Mouse (Mus musculus) forebrain, embryonic 16.5 days (tissue): ENCODE results near the gene Ilf2. TPM values are rescaled to one million over a fixed set of nuclear protein-coding genes. Genes with fewer than 3 reads are reported as not detected.

Source experiments
- ATAC-seq: fragments of 200-750 bp; cut with Nextera tagmentation; 2 replicates; pipeline ENCODE4 v1.8.0; 2017; ENCODE audit warnings: mild to moderate bottlenecking, moderate library complexity
- H3K27ac ChIP-seq: fragments of 300-500 bp; sonication (generic); 2 replicates; pipeline ENCODE4 v1.5.1; 2014; ENCODE audit warnings: low read length, control low read depth
- H3K27me3 ChIP-seq: fragments of 300-500 bp; sonication (generic); replicated peaks from 2 replicates; pipeline ENCODE4 v1.6.1; 2014; ENCODE audit warnings: low read length; ENCODE audit not compliant: control insufficient read depth, insufficient read depth
- H3K36me3 ChIP-seq: fragments of 300-500 bp; sonication (generic); 2 replicates; pipeline ENCODE4 v1.6.1; 2014; ENCODE audit not compliant: control insufficient read depth, insufficient read depth
- H3K4me1 ChIP-seq: fragments of 300-500 bp; sonication (generic); replicated peaks from 2 replicates; pipeline ENCODE4 v1.6.1; 2014; ENCODE audit warnings: low read length; ENCODE audit not compliant: control insufficient read depth, insufficient read depth
- H3K4me2 ChIP-seq: fragments of 300-500 bp; sonication (generic); 2 replicates; pipeline ENCODE4 v1.6.1; 2014; ENCODE audit warnings: mild to moderate bottlenecking, low read length, control low read depth
- H3K4me3 ChIP-seq: fragments of 300-500 bp; sonication (generic); replicated peaks from 2 replicates; pipeline ENCODE4 v1.5.1; 2014; ENCODE audit warnings: mild to moderate bottlenecking, low read length, control low read depth
- H3K9ac ChIP-seq: fragments of 300-500 bp; sonication (generic); replicated peaks from 2 replicates; pipeline ENCODE4 v1.6.1; 2014; ENCODE audit warnings: low read depth, low read length, control low read depth
- H3K9me3 ChIP-seq: fragments of 300-500 bp; sonication (generic); 2 replicates; pipeline ENCODE4 v1.6.1; 2016; ENCODE audit warnings: low read length; ENCODE audit not compliant: control insufficient read depth
- WGBS: fragments of 180-500 bp; shearing (Covaris S2); extraction: QIAGEN DNeasy Blood & Tissue Kit; methylation state at CpG from one replicate; pipeline ENCODE4 v1.1.7; 2014; 5-methylcytosine and 5-hydroxymethylcytosine counted together
- polyA plus RNA-seq: library from polyadenylated mRNA; unstranded; fragments of >200 nt; fragmentation: Nextera tagmentation; extraction: Ambion mirVana; gene quantifications from 2 replicates; pipeline ENCODE4 v1.2.1, GENCODE M21; 2015

The Ilf2 gene
- polyA plus RNA-seq, 1 experiment from 2014 or later = 331 TPM

DNA sequence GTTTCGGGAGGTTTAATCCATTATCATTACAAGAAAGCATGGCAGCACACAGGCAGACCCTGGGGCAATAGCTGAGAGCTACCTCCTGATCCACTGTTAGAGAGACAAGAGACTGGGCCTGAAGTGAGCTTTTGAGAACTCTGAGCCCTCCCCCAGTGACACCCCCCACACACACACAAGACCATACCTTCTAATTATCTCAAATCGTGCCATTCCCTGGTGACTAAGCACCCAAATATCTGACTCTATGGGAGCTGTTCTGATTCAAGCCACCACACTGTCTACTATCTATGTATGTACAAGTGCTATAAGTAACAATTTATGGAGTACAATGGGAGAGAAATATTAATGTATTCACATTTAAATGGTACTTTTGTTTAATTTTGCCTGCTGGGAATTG lies 35.2 kb upstream of the Ilf2 start:
- no peaks in the 10 kb centered on the region for H3K36me3 ChIP-seq
- H3K27ac ChIP-seq = no peak overlapping the region
- no peaks in the 10 kb centered on the region for H3K4me1 ChIP-seq
- H3K4me2 ChIP-seq = no peak overlapping the region
- ATAC-seq = no peak
- H3K9me3 ChIP-seq = no peaks in the 10 kb centered on the region
- no peaks in the 10 kb centered on the region for H3K27me3 ChIP-seq
- WGBS = 80% methylated on average over 2 of the region's 2 CpGs
- no peak overlapping the region for H3K4me3 ChIP-seq
- H3K9ac ChIP-seq = no peak overlapping the region

DNA sequence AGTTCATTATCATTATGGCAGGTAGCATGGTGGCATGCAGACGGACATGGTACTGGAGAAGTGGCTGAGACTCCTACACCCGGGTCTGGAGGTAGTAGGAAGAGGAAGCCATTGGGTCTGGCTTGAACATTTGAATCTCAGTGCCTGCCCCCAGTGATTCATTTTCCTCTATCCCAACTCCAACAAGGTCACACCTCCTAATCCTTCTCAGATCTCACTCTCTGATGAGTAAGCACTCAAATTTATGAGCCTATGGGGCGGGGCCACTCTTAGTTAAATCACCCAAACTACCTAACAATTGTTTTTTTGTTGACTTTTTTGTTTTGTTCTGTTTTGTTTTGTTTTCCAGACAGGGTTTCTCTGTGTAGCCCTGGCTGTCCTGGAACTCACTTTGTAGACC lies 31.9 kb upstream of the Ilf2 start:
- Histone ChIP-seq H3K4me2 (no peak overlapping the region), H3K4me3 (no peak overlapping the region), H3K4me1 (peaks cover 10% of the 10 kb centered on the region), H3K9me3 (no peaks in the 10 kb centered on the region), H3K27me3 (no peaks in the 10 kb centered on the region), H3K9ac (no peak overlapping the region), H3K27ac (no peak overlapping the region), H3K36me3 (no peaks in the 10 kb centered on the region)
- 83% methylated on average over 3 of the region's 3 CpGs for WGBS
- ATAC-seq = no peak

DNA sequence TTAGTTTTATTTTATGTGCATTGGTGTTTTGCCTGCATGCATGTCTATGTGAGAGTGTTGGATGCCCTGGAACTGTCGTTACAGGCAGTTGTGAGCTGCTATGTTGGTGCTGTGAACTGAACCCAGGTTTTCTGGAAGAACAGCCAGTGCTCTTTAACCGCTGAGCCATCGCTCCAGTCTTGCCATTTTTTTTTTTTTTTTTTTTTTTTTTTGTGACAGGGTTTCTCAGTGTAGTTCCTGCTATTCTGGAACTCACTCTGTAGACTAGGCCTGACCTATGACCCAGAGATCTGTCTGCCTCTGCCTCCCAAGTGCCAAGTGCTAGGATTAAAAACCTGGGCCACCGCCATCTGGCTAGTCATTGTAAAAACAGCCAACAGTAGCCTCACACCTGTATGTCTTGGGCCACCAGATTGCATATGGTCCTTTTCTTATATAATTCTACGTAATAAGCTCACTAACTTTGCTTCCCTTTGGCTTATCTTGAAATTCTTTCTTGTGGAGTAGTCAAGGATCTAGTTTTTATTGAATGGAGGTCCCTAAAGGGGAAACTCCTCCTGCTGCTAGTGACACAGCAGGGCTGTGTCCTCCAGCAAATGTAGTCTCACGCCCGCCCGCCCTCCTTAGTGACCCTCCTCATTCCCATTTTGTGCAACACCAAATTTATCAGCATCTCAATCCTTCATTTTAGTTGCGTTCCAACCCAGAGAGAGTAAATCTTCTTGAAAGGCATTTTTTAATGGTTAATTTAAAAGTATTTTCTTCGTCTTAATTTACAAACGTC lies 30.3 kb upstream of the Ilf2 start:
- H3K36me3 ChIP-seq = no peaks in the 10 kb centered on the region
- peaks cover 10% of the 10 kb centered on the region for H3K4me1 ChIP-seq
- ATAC-seq = no peak
- WGBS = 69% methylated on average over 11 of the region's 11 CpGs
- H3K27me3 ChIP-seq = no peaks in the 10 kb centered on the region
- peak overlapping the region; percentile 72 for H3K4me2 ChIP-seq
- no peak overlapping the region for H3K4me3 ChIP-seq
- no peak overlapping the region for H3K27ac ChIP-seq
- H3K9ac ChIP-seq = no peak overlapping the region
- H3K9me3 ChIP-seq = no peaks in the 10 kb centered on the region

DNA sequence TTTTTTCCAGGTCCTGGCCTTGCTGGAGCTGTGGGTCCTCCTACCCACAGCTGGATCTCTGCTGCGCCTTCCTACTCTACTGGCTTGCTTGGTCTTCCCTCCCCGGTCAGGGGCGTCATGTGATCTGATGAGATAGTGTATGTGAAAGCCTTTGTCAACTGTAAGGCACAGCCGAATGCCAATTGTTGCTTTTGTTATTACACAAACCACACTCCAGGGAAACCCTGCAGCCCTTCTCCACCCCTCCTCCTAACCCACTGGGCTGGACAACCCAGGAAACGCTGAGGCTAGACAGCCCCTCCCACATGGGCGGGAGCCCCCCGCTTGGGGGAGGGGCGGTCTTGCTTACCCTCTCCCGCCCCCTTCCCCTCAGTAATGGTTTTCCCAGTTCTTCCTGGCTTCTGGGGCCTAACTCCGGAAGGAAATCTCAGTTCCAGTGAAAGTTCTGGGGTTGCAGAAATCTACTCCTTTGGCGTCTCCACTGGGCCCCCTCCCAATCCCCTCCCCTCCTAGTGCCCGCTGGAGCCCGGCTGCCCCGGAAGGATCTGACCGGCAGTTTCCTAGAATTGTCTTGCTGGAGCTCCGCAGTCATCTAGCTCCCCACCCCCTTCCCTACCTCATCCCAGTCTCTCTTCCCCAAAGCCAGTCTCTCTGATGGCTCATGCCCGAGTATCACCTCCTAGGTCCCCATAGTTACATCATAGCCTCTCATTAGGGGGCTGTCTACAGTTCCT lies 29.4 kb upstream of the Ilf2 start:
- Histone ChIP-seq H3K36me3 (no peaks in the 10 kb centered on the region), H3K9me3 (no peaks in the 10 kb centered on the region), H3K4me2 (peak overlapping the region; percentile 72), H3K4me3 (peak overlapping the region; percentile 48), H3K9ac (peak overlapping the region; percentile 60), H3K27ac (peak overlapping the region; percentile 78), H3K4me1 (peaks cover 10% of the 10 kb centered on the region), H3K27me3 (no peaks in the 10 kb centered on the region)
- WGBS = 0% methylated on average over 17 of the region's 17 CpGs
- peak; percentile 94 for ATAC-seq

DNA sequence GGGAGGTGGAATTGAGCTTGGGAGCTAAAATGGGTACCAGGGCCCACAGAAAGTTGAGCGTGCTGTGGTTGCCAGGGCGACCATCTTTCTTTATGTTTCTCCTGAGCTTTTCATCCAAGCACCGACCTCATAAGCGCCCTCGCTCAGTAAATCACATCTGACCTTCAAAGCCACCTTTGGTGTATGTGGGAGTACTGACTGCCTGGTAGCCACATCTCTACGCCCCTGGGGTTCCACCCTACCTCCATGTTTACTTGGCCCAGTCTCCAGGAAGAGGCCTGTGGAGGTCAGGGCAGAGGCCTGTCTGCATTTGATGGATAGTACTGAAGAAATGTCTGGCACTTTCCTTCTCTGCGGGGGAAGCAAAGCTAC lies 28.8 kb upstream of the Ilf2 start:
- peak overlapping the region; percentile 72 for H3K4me2 ChIP-seq
- peak overlapping the region; percentile 60; the same call in 1 of the 2 replicates for H3K9ac ChIP-seq
- 0 out of 2 replicates have a peak, but pooled peaks have one; percentile 14 for ATAC-seq
- no peaks in the 10 kb centered on the region for H3K36me3 ChIP-seq
- no peaks in the 10 kb centered on the region; the same call in 1 of the 2 replicates for H3K27me3 ChIP-seq
- peak overlapping the region; percentile 48 for H3K4me3 ChIP-seq
- H3K9me3 ChIP-seq = no peaks in the 10 kb centered on the region
- peaks cover 10% of the 10 kb centered on the region for H3K4me1 ChIP-seq
- H3K27ac ChIP-seq = peak overlapping the region; percentile 78
- WGBS = 42% methylated on average over 7 of the region's 7 CpGs

DNA sequence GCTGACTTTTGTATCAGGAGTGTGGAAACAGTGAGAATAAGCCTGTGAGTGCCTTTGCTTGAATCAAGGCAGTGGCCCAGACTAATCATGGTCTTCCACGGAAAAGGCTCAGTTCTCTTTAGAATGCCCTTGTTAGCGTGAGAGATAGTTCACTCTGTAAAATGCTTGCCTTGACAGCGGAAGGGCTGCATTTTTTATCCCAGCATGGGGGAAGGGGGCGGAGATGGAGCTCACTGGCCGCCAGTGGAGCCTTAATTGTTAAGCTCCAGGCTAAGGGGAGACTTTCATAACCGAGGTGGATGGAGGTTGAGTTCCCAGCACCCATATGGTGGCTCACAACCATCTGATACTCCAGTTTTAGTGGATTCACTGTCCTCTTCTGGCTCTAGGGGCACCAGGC lies 27.3 kb upstream of the Ilf2 start:
- Histone ChIP-seq H3K9ac (no peak overlapping the region), H3K36me3 (no peaks in the 10 kb centered on the region), H3K27me3 (no peaks in the 10 kb centered on the region; the same call in 1 of the 2 replicates), H3K9me3 (no peaks in the 10 kb centered on the region), H3K4me3 (no peak overlapping the region), H3K4me2 (no peak overlapping the region), H3K4me1 (peaks cover 10% of the 10 kb centered on the region), H3K27ac (no peak overlapping the region)
- WGBS = 16% methylated on average over 6 of the region's 6 CpGs
- no peak for ATAC-seq

DNA sequence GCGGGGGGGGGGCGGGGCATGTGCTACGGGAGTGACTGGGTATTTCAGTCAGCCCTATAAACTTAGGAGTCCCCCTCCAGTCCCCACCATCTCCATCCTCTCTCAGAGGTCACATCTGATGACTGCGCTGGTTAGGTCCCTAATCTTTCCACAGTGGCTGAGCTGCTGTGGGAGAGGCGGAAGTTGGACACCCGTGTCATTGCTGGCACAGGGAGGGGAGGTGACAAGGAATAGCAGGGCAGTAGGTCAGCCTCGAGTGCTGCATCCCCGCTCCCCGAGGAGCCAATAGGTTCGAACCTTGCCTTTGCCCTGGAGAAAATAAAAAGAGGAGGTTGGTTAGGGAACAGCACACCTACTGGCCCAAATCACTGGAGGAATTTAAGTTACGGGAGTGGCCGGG lies 25.1 kb upstream of the Ilf2 start:
- Histone ChIP-seq H3K36me3 (no peaks in the 10 kb centered on the region), H3K4me1 (peaks cover 10% of the 10 kb centered on the region), H3K4me3 (no peak overlapping the region), H3K27me3 (no peaks in the 10 kb centered on the region; the same call in 1 of the 2 replicates), H3K27ac (no peak overlapping the region), H3K9ac (no peak overlapping the region), H3K4me2 (no peak overlapping the region), H3K9me3 (no peaks in the 10 kb centered on the region)
- WGBS = 49% methylated on average over 10 of the region's 12 CpGs
- ATAC-seq = no peak

DNA sequence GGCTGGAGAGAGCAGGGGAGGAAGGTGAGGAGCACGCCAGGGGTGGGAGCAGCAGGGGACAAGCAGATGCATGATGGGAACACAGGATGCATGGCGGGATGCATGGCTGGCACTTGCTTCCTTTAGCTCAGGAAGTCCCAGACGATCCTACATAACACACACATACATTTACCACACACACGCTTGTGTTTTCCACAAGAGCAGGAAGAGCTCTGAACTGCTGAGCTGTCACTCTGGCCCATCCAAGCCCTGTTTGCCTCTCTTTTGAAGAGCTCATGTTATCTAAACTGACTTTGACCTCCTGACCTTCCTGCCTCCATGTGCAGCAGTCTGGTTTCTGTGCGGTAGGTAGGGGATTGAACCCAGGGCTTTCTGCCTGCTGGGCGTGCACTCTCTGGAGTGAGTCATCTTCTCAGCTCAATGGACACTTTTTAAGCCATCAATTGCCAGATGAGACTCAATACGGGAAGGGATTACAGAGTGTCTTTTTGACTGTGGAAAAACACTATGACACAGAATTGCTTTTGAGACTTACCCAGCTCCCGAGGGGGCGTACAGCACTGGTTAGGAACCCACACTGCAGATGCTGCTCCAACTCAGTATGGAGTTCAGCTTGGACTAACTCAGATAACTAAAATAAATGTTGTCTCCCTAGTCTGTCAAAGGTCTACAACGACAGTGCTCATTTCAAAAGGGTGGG lies 24.4 kb upstream of the Ilf2 start:
- Histone ChIP-seq H3K4me1 (peaks cover 6% of the 10 kb centered on the region), H3K36me3 (no peaks in the 10 kb centered on the region), H3K9ac (no peak overlapping the region), H3K9me3 (no peaks in the 10 kb centered on the region), H3K27me3 (no peaks in the 10 kb centered on the region; the same call in 1 of the 2 replicates), H3K4me3 (no peak overlapping the region), H3K4me2 (no peak overlapping the region), H3K27ac (no peak overlapping the region)
- 63% methylated on average over 10 of the region's 10 CpGs for WGBS
- no peak for ATAC-seq

DNA sequence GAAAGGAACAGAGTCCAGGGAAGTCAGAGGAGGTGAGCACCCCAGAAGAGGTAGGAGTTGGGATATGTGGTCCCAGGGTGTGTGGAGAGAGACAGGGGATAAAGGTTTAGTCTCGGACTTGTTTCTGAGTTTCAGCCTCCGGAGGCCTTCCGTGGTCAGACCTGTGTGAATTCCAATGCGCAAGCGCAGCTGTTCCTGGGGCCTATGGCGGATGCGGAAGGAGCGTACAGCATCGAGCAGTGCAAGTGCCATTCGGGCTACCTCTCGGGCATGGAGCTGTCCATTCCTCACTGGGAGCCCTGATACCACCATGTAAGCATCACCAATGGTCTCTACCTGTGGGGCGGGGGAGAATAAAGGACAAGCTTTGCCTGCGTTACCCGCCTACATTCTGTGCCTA lies 21.0 kb upstream of the Ilf2 start:
- no peak for ATAC-seq
- Histone ChIP-seq H3K36me3 (no peaks in the 10 kb centered on the region), H3K9ac (no peak overlapping the region), H3K4me1 (no peaks in the 10 kb centered on the region), H3K4me2 (no peak overlapping the region), H3K9me3 (no peaks in the 10 kb centered on the region), H3K27ac (no peak overlapping the region), H3K4me3 (no peak overlapping the region), H3K27me3 (no peaks in the 10 kb centered on the region; the same call in 1 of the 2 replicates)
- WGBS = 87% methylated on average over 14 of the region's 14 CpGs
